Mouse (Mus musculus): ENCODE data around the gene Aunip.

- no peak for TF ChIP-seq CTCF (IDR thresholded peaks at IDR 0.05; ENCODE audit: extremely low read depth, insufficient read depth, insufficient read length, insufficient replicate concordance)
- TF ChIP-seq POLR2A (IDR thresholded peaks at IDR 0.05; ENCODE audit: low read depth, low read length) = no peak
Observed at GRCm38 (mm10) chr4:134511730-134512129, 931 bp downstream of the Aunip start.

All from spleen, adult 2 months (tissue).